Mouse (Mus musculus): ENCODE results near the gene Gm7971.
"Not testable (repeated sequence)": the region's sequence is repeated elsewhere in the genome, so short reads cannot be mapped to it uniquely, and the experiment has no call there.

Gm7971 gene

GRCm38 (mm10) chr5:95594775-95595174 lies at the start of gene Gm7971:
Gm7971 (minus strand) TSS chr5:95594875.
- not testable (repeated sequence) for ATAC-seq (ENCODE audit: insufficient number of reproducible peaks, low FRiP score, low TSS enrichment)
